Mouse (Mus musculus) olfactory bulb, adult 2 months (tissue): ENCODE results near the gene Rbfox3. TPM values are rescaled to one million over a fixed set of nuclear protein-coding genes. Genes with fewer than 3 reads are reported as not detected.

ENCODE experiments used
- H3K27ac ChIP-seq: fragments of 200-500 bp; 2 replicates; pipeline ENCODE4 v1.5.1; 2012; ENCODE audit warnings: low read depth, low read length; ENCODE audit not compliant: insufficient read depth
- H3K4me1 ChIP-seq: fragments of 200-500 bp; 2 replicates; pipeline ENCODE4 v1.6.1; 2012; ENCODE audit warnings: low read length; ENCODE audit not compliant: control insufficient read depth, insufficient read depth
- H3K4me3 ChIP-seq: fragments of 200-500 bp; 2 replicates; pipeline ENCODE4 v1.5.1; 2012; ENCODE audit warnings: mild to moderate bottlenecking, low read depth, low read length, moderate library complexity; ENCODE audit not compliant: insufficient read depth
- CTCF ChIP-seq: fragments of 200-500 bp; IDR thresholded peaks from 2 replicates; pipeline ENCODE4 v1.5.1; 2012; ENCODE audit warnings: low read depth, mild to moderate bottlenecking, low read length, moderate library complexity; ENCODE audit not compliant: insufficient read depth
- POLR2A ChIP-seq: fragments of 200-500 bp; IDR thresholded peaks from 2 replicates; pipeline ENCODE4 v1.6.1; 2012; ENCODE audit warnings: mild to moderate bottlenecking, low read depth, low read length, moderate library complexity; ENCODE audit not compliant: insufficient read depth
- WGBS: fragments of 180-500 bp; shearing (Covaris S2); methylation state at CpG from one replicate; pipeline ENCODE4 v1.1.7; 2018; 5-methylcytosine and 5-hydroxymethylcytosine counted together
- polyA plus RNA-seq: library from polyadenylated mRNA; stranded (reverse); fragments of >200 nt; gene quantifications from 2 replicates; pipeline ENCODE4 v1.2.4, GENCODE M21; 2012; ENCODE audit warnings: low replicate concordance; ENCODE audit not compliant: missing spikeins, insufficient read depth, insufficient read length

The Rbfox3 gene
- polyA plus RNA-seq, 1 experiment: not detected

- Histone ChIP-seq H3K27ac (no peak overlapping the region), H3K4me3 (no peak overlapping the region), H3K4me1 (peaks cover 19% of the 10 kb centered on the region)
- WGBS: 88% methylated on average over 6 of the region's 6 CpGs
- no peak for TF ChIP-seq POLR2A
- TF ChIP-seq CTCF: no peak
These were observed 455.6 kb downstream of the Rbfox3 start for GRCm38 (mm10) chr11:118455788-118456187.

DNA sequence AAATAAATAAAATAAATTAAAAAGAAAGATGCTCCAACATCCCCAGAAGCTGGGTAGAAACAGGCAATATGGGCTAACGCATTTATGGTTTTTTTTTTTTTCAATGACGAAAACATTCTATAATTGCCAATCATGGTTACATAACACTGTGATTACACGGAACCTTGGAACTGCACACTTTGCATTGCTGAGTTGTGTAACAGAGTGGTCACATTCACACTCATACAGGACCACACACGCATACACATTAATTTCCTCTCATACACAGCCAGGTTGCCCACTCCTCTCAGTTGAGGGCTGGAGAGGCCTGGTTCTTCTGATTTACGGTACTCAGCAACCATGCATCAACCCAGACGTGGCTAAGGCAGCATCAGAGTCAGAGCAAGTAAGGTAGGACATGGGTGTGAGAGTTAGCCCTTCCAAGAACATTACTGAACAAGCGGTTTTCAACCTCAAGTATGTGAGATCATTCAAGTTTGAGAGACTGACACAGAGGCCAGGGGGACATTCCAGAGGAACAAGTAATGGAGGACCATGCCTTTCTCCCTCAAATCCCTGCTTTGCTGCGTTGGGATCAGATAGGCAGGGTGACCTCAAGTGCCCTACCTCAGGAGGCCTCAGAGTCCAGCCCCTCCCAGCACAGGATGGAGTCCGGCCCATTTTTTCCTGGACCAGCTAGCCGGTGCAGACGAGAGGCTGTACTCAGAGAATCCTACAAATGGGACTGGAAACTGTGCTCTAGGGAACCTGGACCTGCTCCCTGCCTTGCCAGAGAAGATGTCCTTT is 457.3 kb downstream of the Rbfox3 start:
- Histone ChIP-seq H3K4me3 (no peak overlapping the region), H3K27ac (no peak overlapping the region), H3K4me1 (peaks cover 14% of the 10 kb centered on the region)
- WGBS: 86% methylated on average over 11 of the region's 11 CpGs
- TF ChIP-seq CTCF: no peak
- no peak for TF ChIP-seq POLR2A

- Histone ChIP-seq H3K4me1 (peaks cover 11% of the 10 kb centered on the region), H3K27ac (no peak overlapping the region), H3K4me3 (no peak overlapping the region)
- TF ChIP-seq POLR2A (no peak), CTCF (no peak)
- WGBS: 72% methylated on average over 2 of the region's 2 CpGs
These were observed 458.4 kb downstream of the Rbfox3 start for GRCm38 (mm10) chr11:118452955-118453354.

DNA sequence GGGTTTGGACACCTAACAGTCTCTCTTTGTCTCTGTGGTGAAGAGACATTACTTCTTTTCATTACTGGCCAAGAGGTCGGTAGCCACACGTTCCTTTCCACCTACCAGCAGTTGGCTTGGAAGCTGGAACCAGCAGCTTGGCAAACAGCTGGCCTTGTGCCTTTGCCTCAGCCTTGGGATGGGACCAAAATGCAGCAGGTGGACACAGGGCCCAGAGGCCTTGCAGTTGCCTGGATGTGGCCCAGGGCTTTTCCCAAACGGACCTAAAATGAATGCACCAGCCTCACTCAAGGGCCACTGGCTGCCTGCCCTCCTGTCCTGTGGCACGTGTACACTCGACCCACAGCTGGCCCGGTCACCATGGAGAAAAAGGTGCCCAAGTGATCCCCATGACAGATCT is 460.2 kb downstream of the Rbfox3 start:
- no peak overlapping the region for H3K27ac ChIP-seq

GRCm38 (mm10) chr11:118448385-118448784 is 463.0 kb downstream of the Rbfox3 start:
- 87% methylated on average over 8 of the region's 8 CpGs for WGBS

More for the DNA sequence above, 460.2 kb downstream of the Rbfox3 start:
- H3K4me3 ChIP-seq: no peak overlapping the region
- TF ChIP-seq CTCF (no peak), POLR2A (no peak)
- no peaks in the 10 kb centered on the region; the same call in 1 of the 2 replicates for H3K4me1 ChIP-seq
- whole genome bisulfite sequencing: 72% methylated on average over 6 of the region's 6 CpGs

DNA sequence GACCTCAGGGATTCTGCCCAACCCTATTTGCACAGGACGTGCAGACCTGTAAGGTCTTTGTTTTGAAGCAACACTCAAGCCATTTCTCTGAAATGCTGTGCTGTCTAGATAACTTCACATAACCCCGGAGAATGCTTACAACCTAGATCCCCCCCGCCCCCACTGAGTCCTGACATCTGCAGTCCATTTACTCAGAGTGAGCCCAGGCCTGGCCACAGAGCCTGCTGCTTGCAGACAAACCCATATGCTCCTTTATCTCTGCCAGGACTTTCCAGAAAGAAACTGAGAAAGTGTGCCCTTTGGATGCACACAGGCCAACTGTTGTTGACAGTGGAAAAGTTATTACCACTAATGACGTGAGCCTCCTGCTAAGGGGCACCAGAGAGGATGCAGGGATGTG is 464.1 kb downstream of the Rbfox3 start:
- H3K4me3 ChIP-seq: no peak overlapping the region
- TF ChIP-seq POLR2A (no peak), CTCF (no peak)
- 82% methylated on average over 4 of the region's 4 CpGs for WGBS
- no peak overlapping the region for H3K27ac ChIP-seq
- 0 out of 2 replicates have a peak, but pooled peaks cover 3% of the 10 kb centered on the region for H3K4me1 ChIP-seq

More at GRCm38 (mm10) chr11:118448385-118448784, 463.0 kb downstream of the Rbfox3 start:
- no peaks in the 10 kb centered on the region for H3K4me1 ChIP-seq
- H3K27ac ChIP-seq: no peak overlapping the region
- H3K4me3 ChIP-seq: no peak overlapping the region
- no peak for TF ChIP-seq POLR2A
- TF ChIP-seq CTCF: no peak

DNA sequence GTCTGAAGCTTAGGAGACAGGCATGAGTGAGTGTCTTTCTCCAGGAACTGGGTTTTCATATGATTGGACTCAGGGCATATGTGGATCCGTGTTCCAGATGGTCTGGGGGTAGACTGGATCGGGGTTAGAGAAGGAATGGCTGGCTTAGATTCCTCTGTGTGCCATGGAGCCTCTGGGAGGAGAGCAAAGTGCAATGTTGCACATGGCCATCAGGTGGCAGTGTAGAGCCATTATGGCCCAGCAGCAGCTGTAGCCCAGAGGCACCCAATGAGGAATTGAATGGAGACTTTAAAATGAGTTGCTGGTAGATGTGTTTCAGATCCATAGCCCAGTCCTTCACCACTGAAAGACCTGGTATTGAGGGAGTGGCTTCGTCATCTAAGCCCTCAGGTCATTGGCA is 465.6 kb downstream of the Rbfox3 start:
- Histone ChIP-seq H3K4me1 (0 out of 2 replicates have a peak, but pooled peaks cover 3% of the 10 kb centered on the region), H3K4me3 (no peak overlapping the region), H3K27ac (no peak overlapping the region)
- peak; percentile 65; the same call in 1 of the 2 replicates for TF ChIP-seq CTCF
- TF ChIP-seq POLR2A: no peak
- WGBS: 9% methylated on average over 3 of the region's 3 CpGs

GRCm38 (mm10) chr11:118443201-118443970 is 468.0 kb downstream of the Rbfox3 start:
- peaks cover 12% of the 10 kb centered on the region for H3K4me1 ChIP-seq
- TF ChIP-seq CTCF (peak; percentile 67), POLR2A (no peak)
- WGBS: 41% methylated on average over 11 of the region's 11 CpGs

GRCm38 (mm10) chr11:118442691-118443090 is 468.7 kb downstream of the Rbfox3 start:
- TF ChIP-seq POLR2A: no peak
- TF ChIP-seq CTCF: no peak
- 92% methylated on average over 13 of the region's 13 CpGs for WGBS
- Histone ChIP-seq H3K27ac (no peak overlapping the region), H3K4me3 (no peak overlapping the region), H3K4me1 (peaks cover 18% of the 10 kb centered on the region)

More at GRCm38 (mm10) chr11:118443201-118443970, 468.0 kb downstream of the Rbfox3 start:
- Histone ChIP-seq H3K27ac (no peak overlapping the region), H3K4me3 (no peak overlapping the region)

Other genes starting within 250 kb of the Rbfox3 start
- not detected in 2 replicates for gene Enpp7, start 76.6 kb upstream of the Rbfox3 start, polyA plus RNA-seq
- not detected in 2 replicates for gene Cbx2, start 111.4 kb upstream of the Rbfox3 start, polyA plus RNA-seq
- gene Cbx8, start 129.4 kb upstream of the Rbfox3 start, polyA plus RNA-seq: not detected in 2 replicates
- gene Cbx4, start 174.6 kb upstream of the Rbfox3 start, polyA plus RNA-seq: not detected in 2 replicates